Mouse (Mus musculus) testis, adult 10 weeks (tissue): ENCODE data around the gene Lepr. TPM values are rescaled to one million over a fixed set of nuclear protein-coding genes. Genes with fewer than 3 reads are reported as not detected.

Experiments used
- polyA plus RNA-seq: library from polyadenylated mRNA; stranded (reverse); fragments of 350-450 nt; fragmentation: Illumina TruSeq; extraction: RNeasy Lipid Tissue Mini Kit (QIAGEN cat#74804); gene quantifications from one replicate; pipeline ENCODE4 v1.2.3, GENCODE M21; 2014; ENCODE audit warnings: low read depth, low replicate concordance

The Lepr gene
- polyA plus RNA-seq = 1.6 TPM

GRCm38 (mm10) chr4:101717367-101718121 is at the start of gene Lepr:
Gene Lepr, plus strand, starts transcription at chr4:101717404.

GRCm38 (mm10) chr4:101843923-101844322 is 126.7 kb downstream of the Lepr start, which contains the start of gene B020004J07Rik:
Gene B020004J07Rik, minus strand, starts transcription at chr4:101844023.

Other genes with a start within 250 kb of the Lepr start
- gene Dnajc6, start 220.8 kb upstream of the Lepr start, polyA plus RNA-seq = 1.3 TPM
- 20.3 TPM for gene Leprot, start 69.7 kb upstream of the Lepr start, polyA plus RNA-seq
- gene B020004J07Rik, start 126.6 kb downstream of the Lepr start, polyA plus RNA-seq = not detected
- gene C130073F10Rik, start 176.4 kb downstream of the Lepr start, polyA plus RNA-seq = not detected
- gene Gm12800, start 191.7 kb downstream of the Lepr start, polyA plus RNA-seq = not detected
- not detected for gene Gm12794, start 223.0 kb downstream of the Lepr start, polyA plus RNA-seq